In the genomic region with DNA sequence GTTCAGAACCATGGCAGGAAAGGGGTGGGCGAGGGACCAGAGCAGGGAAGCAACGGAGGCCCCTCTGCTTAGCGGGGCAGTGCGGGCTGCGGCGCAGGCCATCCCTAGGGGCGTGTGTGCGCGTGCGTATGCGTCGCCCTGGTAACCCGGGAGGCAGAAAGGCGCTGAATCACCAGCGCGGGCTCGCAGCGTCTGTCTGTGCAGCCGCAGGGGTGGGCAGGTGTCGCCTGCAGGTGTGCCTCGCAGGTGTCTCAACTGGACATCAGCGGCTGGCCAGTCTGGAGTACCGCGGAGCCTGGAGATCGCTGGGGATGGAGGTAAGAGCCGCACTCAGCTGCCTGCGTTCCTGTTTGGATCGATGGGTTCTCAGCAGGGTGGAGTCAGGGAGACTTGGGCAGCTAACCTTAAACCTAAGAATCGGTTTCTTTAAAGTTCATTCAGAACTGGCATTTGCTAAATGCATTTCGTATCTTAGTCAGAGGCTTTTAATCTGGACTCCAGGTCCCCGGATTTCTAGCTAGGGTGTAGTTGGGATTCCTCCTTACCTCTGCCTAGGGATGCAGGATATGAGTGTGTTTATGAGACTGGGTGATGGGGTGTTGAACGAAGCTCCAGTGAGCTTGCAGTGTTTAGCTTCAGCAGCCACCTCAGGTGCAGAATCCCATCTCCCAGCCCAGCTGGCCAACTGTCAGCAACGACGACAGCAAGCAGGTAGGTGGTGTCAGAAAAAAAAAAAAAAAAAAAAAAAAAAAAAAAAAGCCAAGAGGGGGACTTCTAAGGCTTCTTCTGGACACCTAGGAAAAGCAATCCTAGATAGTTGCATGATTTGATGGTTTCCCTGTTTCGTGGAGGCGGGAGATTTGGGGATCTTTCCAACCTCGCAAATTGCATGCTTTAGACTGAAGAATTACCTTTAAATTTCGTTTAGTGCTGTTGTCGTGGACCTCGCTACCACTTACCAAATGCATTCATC, we compare ENCODE assay signal across 7 mouse cellular contexts. TPM values are rescaled to one million over a fixed set of nuclear protein-coding genes. Genes with fewer than 3 reads are reported as not detected.
DNase-seq lines count a peak whose midpoint lies in the region.

A gene (plus strand): TSS at position 153 of the 973 bp plus-strand sequence.

- no peaks in the 10 kb centered on the region for H3K27me3 ChIP-seq in embryonic facial prominence, embryonic 10.5 days (replicated peaks; ENCODE audit: low read depth, poor library complexity, severe bottlenecking)

- H3K4me3 ChIP-seq in embryonic facial prominence, embryonic 10.5 days: peak within 1 kb of the TSS; percentile 58

- H3K27ac ChIP-seq in embryonic facial prominence, embryonic 10.5 days (replicated peaks): no peak within 1 kb of the TSS

- 13% methylated on average over 40 of the region's 40 CpGs for WGBS in embryonic facial prominence, embryonic 10.5 days

- H3K4me1 ChIP-seq in embryonic facial prominence, embryonic 10.5 days: peaks cover 14% of the 10 kb centered on the region

- intact Hi-C loops in heart, postnatal 10 days (cut with DNase I): loop anchor here (5.0 kb wide), 1 partner anchor 77 kb away; no protein-coding TSS in a partner anchor

- H3K9me3 ChIP-seq in embryonic facial prominence, embryonic 10.5 days: no peaks in the 10 kb centered on the region

- peak; percentile 31 for DNase-seq in ES-CJ7 (ENCODE audit: low read depth, low spot score)
- DNase-seq in adrenal gland, adult 2 months: peak; percentile 82
- peak; percentile 76 for DNase-seq in embryonic facial prominence, embryonic 10.5 days (ENCODE audit: low spot score)
- DNase-seq in heart, postnatal 10 days: peak; percentile 27 to 48
- peak; percentile 58 for DNase-seq in left cerebral cortex, adult 11 months (ENCODE audit: low spot score)
- DNase-seq in lung, postnatal 36 days: peak; percentile 6
- peak; percentile 67 for DNase-seq in right cerebral cortex, postnatal 4 days

- H3K36me3 ChIP-seq in embryonic facial prominence, embryonic 10.5 days (replicated peaks): peaks cover 25% of the 10 kb centered on the region

RNA-seq across cellular contexts. Expression of the gene that starts here (rescaled TPM):
- total RNA-seq in adrenal gland, adult 2 months (2021): 1 to 10 TPM in 1 of 2 experiments, under 1 TPM in 1; 0.29 to 1.7 TPM
- 0.20 and 0.31 TPM in 2 replicates for polyA plus RNA-seq in adrenal gland, adult 2 months (2012; rRNA removed)
- polyA plus RNA-seq in embryonic facial prominence, embryonic 10.5 days (2016; fragmentation: Nextera tagmentation; extraction: Ambion mirVana): 0.19 and 0.27 TPM in 2 replicates
- not detected for total RNA-seq in heart, postnatal 10 days (2021)

Comparison
In these comparisons a context has a peak if more than half of its experiments do, and no peak if none do; other contexts are left out.
1. Peak in DNase-seq and H3K4me3 ChIP-seq in embryonic facial prominence, embryonic 10.5 days; RNA of the gene not detected or under 1 TPM.
2. Peak in DNase-seq in heart, postnatal 10 days; RNA of the gene not detected or under 1 TPM.
3. DNase-seq: peak in every context shown above with its lines; median percentile 82 in adrenal gland, adult 2 months; 76 in embryonic facial prominence, embryonic 10.5 days; 67 in right cerebral cortex, postnatal 4 days; 58 in left cerebral cortex, adult 11 months; 38 in heart, postnatal 10 days; 31 in ES-CJ7; 6 in lung, postnatal 36 days.